Comparison of ENCODE assay signal across 1 mouse cellular context in the genomic region with DNA sequence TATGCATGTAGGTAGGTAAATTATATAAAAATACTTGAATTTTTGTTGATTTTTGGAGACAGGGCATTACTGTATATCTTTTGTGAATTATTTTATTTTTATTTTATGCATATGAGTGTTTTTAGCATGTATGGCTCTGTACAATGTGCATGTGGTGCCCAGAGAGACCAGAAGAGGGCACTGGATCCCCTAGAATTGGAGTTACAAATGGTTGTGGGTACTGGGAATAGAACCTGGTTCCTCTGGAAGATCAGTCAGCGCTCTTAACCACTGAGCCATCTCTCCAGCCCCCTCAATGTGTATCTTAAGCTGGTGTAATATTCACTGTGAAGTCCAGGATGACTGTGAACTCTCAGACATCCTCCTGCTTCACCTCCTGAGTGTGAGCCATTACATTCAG.
TF ChIP-seq lines count a peak whose summit lies in the region.

No protein-coding gene starts in this region.

TF ChIP-seq in MEL, 35 proteins besides CTCF, POLR2A, EP300 and RAD21:
- TF ChIP-seq MAFK (IDR thresholded peaks at IDR 0.05; ENCODE audit: borderline replicate concordance, low read depth, low read length) (no peak), ETS1 (IDR thresholded peaks at IDR 0.05; ENCODE audit: low read depth, low read length) (no peak), GABPA (IDR thresholded peaks at IDR 0.05; ENCODE audit: low read depth, low read length) (no peak), JUND (IDR thresholded peaks at IDR 0.05; ENCODE audit: low read depth, low read length) (no peak), ZC3H11A (IDR thresholded peaks at IDR 0.05; ENCODE audit: low read depth, low read length) (peak; percentile 50; the same call in 1 of the 2 replicates), ZKSCAN1 (IDR thresholded peaks at IDR 0.05; ENCODE audit: low read depth, low read length) (no peak), NELFE (IDR thresholded peaks at IDR 0.05; ENCODE audit: low read depth, low read length) (no peak), MEF2A (IDR thresholded peaks at IDR 0.05; ENCODE audit: extremely low read depth, insufficient replicate concordance, low read depth, low read length, poor library complexity, severe bottlenecking) (no peak), SIN3A (IDR thresholded peaks at IDR 0.05; ENCODE audit: low read length) (no peak), SMC3 (IDR thresholded peaks at IDR 0.05; ENCODE audit: low read depth, low read length) (peak; percentile 46), TAL1 (IDR thresholded peaks at IDR 0.05; ENCODE audit: low read length) (no peak), POLR2AphosphoS2 (IDR thresholded peaks at IDR 0.05; ENCODE audit: low read length) (no peak), TBP (IDR thresholded peaks at IDR 0.05; ENCODE audit: low read depth, low read length) (no peak), KAT2A (conservative IDR thresholded peaks at IDR 0.05; ENCODE audit: low read depth, low read length) (no peak), CHD1 (IDR thresholded peaks at IDR 0.05; ENCODE audit: low read depth, low read length) (no peak)
